Mouse (Mus musculus) kidney, adult 2 months (tissue): ENCODE measurements around the gene Cacna1i.

Experiments
- CTCF ChIP-seq: fragments of 200-500 bp; conservative IDR thresholded peaks from 2 replicates; pipeline ENCODE4 v1.5.1; 2011; ENCODE audit warnings: low read depth, mild to moderate bottlenecking, control low read depth, low read length, moderate library complexity, mixed read lengths; ENCODE audit not compliant: insufficient read depth, insufficient read length
- POLR2A ChIP-seq: fragments of 200-500 bp; IDR thresholded peaks from one replicate; pipeline ENCODE4 v1.6.1; 2011; ENCODE audit warnings: low read depth, low read length, control low read depth

GRCm38 (mm10) chr15:80288036-80288435 is 998 bp downstream of the Cacna1i start:
- TF ChIP-seq CTCF, result no peak
- no peak for TF ChIP-seq POLR2A
